Mouse (Mus musculus) thymus, postnatal 36 days (tissue): ENCODE results near the gene Exph5.

Experiments
- DNase-seq, 2 experiments: peaks; one replicate each; pipeline ENCODE4 v3.0.0; 2022; ENCODE audit warnings: mixed read lengths in 2 of 2

Exph5 gene

DNA sequence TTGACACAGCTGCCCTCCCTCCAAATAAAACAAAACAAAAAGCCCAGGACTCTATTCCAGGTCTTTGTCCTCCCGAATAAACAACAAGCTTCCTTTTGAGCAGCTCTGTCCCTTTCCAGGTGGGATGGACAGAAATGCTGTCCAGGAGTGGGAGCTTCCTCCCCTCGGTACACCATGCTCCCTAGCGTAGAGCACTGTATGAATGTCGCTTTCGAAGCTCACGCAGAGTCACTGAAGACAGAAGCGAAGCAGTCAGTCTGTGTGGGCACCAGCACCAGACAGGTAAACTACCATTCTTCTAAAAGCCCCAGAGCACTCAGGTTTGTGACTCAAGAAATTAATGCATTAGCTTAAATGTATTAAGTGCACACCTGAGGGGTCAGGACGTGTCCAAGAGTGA, 20.2 kb downstream of the Exph5 start:
- no peak for DNase-seq

DNA sequence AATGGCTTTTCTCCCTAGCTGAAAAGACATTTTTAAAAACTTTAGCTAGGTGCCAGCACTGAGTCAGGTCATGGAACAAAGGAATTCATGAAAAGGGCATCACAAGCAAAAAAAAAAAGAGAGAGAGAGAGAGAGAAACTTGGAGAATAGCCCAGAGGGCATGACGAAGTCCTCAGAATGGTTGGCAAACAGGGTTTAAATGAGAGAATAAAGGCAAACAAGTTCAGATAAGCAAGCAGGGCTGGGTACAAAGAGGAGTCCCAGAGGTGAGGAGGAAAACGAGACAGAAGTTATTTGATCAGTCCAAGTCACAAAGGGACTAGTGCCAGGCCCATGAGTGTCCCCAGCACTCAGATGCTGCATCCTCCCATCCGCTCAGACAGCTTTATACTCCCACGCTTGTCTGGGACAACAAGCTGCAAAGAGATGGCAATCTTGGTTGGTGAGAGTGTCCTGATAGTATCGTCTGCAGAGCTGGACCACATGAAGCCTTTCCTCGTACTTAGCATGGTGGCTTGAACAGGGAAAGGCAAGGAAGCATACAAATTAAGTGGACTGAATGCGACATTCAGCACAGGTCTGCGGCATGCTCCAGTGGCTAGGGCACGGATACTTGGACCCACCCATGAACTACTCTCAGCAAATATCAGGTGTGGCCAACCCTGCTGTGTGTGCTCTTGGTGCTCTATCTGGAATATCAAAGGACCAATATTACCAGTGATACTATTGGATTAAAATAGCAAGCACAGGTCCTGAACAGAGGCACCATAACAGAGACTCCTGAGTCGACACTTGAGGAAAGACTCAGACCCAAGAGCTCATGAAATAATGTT, 22.2 kb downstream of the Exph5 start:
- DNase-seq: no peak

DNA sequence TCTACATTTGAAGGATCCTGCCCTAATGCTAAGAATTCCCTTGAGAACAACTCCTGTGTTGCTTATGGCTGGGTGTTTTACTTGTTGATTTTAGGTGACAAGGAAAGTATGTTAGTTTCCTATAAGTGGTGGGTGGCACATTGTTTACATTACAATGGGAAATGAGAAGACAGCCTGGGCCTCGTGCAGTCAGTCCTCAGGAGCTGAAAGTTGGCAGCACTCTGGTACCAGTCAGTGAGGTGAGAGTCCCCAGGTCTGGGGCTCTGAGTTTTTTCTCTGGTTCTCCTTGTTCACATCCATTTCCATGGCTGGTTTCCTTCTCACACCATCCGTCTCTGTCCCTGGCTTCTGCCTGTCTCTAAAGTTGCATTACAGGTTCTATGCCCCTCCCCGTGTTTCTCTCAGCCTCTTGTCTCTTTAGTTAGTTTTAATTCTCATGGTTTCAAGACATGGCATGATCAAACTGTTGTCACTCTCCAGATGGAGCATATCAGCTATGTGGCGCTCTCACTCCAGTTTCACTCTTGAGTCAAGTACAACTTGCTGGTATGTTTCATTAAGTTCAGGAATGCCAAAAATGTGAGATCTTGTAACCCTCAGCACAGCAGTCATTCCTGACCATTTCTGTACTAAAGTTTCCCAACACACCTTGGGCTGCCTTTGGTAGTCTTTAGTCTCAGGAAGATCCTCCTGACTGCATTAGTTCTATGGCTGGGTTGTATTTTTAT, 24.1 kb downstream of the Exph5 start:
- no peak for DNase-seq

DNA sequence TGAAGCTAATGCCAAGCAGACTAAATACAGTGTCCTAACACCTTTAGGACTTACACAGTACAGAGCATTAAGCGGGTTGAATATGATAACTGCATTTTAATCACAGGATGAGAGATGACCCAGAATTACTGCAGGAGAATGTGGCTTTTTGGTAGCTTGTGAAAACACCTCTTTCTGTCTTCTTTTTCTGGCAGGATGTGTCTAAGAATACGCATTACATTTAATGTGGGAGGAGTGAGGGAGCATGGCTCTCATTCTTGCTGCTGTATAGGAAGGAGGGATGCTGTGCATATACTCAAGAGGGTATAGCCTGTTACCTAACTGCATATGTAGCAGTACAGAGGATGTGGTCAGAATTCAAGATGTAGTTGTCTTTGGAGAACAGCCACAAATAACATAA, 26.7 kb downstream of the Exph5 start:
- no peak for DNase-seq

DNA sequence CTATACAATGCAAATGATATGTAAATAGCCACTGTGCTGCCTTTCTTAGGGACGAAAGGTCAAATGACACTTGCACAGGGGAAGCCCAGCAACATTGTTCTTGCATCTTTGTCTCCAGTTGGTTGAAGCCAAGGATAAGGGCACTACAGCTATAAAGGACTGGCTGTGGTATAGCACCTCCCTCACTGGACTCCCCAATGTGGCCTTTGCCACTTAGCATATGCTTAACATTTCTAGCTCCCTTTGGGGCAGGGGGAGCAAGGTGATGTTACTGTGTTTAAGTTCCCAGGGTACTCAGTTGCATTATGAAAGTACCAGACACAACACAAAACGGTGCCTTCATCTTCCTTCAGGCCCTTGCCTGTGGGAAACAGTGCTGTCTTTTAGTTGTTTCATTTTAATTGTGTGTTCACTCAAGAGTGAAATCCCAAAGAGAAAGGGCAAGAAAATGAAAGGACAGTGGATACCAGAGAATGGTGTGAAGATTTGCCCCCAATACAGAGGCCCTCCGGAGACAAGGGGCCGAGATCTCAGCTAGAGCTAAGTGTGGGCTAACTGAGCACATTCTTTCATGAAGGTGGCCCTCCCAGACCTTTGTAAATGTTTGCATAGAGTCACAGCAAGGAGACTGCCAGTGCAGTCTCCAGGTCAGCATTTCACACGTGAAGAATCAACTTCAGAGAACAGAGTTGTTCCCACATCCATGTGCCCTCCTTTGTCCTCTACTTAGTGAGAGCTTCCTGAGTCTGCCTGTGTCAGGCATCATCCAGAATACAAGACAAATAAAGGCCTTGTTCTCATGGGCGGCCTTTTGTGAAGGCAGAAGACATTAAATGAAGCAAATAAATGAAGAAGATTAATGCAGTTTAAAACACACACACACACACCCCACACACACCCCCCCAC, 28.1 kb downstream of the Exph5 start:
- no peak for DNase-seq

DNA sequence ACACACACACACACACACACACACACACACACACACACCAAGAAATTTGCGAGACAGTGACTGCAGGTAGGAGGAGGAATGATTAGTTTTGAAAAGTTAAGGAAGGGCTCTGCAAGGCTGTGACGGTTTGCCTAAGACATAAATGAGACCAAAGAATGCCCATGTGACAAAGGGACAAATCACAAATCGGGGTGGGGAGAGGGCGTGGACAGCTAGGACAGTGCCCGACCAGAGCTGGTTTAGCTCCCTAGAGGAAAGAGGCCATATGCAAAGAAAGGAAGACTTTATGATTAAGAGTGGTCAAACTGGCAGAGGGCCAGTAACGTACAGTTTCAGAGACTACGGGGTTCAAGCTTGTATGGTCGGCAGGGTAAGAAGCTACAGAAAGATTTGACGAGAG, 28.8 kb downstream of the Exph5 start:
- DNase-seq: no peak

DNA sequence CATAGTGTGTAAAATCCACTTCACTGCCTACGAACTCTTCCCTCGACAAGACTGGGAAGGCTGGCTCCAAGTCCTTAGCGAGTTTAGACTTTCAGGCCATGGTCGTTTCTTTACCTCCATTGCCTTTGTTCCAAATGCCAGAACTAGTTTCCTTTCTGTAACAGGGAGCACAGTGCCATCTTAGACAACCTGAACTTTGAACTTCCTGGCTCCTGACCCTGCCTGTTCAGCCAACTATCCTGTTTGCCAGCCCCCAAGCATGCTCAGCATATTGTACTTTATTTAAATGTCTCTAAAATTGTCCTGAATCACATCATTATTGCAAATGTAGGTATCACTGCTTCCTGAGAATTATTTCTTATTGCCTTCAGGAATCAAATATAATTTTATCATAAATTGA, 32.0 kb downstream of the Exph5 start:
- DNase-seq: no peak

DNA sequence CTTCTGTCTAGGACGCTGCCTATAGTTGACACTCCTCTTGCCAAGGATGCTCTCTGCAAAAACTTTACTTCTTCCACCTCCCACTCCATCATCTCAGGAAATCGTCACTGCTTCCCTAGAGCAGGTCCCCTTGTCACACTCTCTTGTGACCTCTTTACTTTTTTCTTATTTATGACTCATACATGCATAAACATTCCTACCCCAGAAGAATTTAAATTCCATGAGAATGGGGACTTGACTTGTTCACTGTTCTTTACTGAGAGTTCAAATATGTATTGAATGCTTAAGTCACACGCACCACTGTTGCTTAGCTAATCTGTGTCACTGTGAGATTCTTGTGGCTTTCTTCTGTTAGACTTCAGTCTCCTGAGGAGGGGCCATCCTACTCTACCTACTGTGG, 33.7 kb downstream of the Exph5 start:
- no peak for DNase-seq

DNA sequence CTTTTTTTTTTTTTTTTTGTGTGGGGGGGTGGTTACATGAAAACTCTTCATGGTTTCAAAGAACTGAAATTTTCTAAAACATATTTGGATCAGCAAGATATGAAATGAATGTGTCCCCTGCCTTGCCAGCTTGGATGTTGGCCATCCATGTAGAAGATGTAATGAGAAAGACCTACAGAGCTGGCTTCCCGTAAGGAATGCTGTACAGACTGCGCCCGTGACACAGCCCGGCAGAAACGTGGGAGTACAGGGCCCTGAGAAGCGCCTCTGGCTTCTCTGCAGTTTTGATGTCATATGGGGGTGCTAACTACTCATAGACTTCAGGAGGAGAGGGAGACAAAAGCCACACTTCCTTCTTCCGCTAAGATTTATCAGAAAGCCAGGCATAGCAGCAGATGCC, 38.1 kb downstream of the Exph5 start:
- no peak for DNase-seq

DNA sequence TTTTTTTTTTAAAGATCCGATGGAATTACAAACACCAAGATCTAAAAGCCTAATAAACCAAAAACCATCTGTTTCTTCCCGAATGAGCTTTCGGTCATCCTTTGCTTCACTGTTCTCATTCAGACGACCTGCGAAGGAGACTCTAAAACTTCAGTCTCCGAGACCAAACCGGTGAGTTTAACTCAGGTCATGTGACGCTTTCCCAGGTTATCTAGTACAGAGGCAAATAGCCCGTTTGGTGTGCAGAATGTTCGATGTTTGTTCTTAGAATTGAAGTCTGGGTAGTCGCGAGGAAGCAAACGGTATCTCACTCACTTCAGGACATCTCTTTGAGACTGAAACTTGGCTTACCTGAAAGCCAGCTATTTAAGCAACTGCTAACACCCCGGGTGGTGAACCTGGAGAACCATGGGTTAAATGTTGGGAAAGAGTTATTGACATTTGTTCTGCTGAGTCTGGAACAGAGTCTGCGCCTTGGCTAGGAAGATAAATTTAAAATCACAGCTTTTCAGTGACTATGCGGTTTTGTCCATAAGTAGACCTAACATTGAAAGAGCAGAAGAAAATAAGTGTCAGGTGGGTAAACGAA, 39.0 kb downstream of the Exph5 start:
- DNase-seq: no peak

DNA sequence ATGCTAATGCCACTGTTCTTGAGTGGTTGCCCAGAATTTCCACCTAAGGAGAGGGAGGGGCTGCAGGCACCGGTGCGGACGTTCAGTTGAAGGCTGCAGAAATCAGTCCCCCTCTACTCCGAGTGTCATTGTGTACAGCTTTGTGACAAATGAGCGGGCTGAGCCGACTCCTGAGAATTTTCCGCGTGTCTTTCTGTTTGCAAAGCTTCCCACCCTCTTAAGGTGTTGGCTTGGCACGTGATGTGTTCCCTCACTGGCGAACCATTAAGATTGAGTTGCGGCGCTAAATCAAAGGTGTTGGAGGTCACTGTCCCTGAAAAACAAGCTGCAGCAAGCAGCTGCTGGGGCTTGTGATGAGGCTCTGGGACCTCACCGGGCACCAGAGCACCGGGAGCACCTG, 39.5 kb downstream of the Exph5 start:
- no peak for DNase-seq

DNA sequence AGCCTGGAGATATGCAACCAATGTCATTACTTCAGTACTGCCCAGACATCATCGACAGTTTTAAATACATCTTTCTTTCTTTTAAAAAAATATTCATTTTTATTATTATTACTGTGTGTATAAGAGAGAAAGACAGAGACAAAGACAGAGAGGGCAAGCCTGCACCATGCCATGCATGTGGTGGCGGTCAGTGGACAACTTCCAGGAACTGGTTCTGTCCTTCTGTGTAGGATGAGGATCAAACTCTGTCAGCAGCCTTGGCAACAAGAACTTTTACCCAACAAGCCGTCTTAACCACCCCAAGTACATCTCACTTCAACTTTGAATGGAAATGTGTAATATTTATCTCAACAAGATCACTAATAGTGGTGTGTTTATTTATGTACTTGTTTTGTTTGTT, 40.5 kb downstream of the Exph5 start:
- no peak for DNase-seq

DNA sequence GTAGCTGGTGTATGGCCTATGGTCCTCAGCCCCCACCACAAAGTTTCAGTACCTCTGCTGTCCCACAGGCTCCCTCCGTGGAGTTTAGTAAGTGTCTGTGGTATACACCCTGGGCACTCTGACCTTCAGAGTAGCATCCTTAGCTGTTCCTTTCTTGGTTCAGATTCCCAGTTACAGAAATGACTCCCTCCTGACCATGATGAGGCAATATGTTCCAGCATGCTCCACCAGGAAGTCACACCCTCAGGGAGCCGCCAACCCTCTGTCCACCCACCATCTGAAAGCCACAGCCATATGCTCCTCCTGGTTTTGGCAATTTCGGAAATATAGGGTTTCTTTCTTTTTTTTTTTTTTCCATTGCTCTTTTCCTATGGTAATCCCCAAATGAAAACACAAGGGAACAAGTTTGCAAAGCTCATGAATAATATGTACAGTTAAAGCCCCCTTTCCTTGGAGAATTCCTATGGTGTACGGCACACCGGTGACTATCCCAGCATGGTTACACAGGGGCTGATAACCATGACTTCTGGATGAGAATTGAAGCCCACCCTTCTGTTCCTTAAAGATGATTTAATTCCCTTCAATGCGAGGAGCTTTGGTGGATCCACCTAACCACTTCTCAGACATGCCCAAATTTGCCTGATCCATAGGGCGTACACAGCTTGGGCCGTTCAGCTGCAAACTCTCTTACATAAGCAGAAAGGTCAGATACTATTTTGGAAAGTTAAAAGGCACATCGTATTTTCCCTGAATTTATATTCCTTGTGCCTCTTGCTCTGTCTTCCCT, 43.4 kb downstream of the Exph5 start:
- DNase-seq: no peak

DNA sequence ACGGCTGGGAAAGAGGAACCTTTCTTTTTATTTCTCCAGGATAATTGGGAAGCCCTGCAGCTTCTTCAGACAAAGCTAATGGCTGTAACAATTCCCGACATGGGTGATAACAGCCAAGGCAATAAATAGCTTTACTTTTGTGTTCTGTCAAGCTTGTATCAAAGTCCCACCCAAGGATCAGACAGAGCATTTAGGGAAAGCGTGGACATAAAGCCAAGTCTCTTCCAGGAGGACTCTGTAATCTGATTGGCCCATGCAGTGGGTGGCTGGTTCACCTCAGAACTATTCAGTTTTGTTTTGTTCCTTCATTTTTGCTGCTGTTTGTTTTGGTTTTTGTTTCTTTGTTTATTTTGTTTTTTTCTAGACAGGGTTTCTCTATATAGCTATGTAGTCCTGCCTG, 44.3 kb downstream of the Exph5 start:
- no peak for DNase-seq

DNA sequence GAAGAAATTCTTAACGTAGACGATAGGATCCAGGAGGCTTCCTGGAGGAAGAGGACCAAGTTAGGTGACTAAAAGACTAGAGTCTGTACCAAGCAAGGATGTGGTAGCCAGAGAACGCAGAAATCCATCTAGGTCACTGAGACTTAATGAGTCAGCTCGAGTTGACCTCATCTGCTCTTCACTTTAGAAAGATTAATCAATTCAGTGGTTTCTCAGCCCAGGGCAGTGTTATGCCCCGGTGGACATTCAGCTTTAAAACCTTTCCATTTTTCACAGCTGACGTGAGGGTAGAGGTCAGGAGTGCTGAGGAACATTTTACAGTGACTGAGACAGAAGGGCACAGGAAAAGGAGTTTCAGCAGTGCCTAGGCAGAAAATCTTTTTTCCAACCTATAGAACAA, 44.9 kb downstream of the Exph5 start:
- no peak for DNase-seq

DNA sequence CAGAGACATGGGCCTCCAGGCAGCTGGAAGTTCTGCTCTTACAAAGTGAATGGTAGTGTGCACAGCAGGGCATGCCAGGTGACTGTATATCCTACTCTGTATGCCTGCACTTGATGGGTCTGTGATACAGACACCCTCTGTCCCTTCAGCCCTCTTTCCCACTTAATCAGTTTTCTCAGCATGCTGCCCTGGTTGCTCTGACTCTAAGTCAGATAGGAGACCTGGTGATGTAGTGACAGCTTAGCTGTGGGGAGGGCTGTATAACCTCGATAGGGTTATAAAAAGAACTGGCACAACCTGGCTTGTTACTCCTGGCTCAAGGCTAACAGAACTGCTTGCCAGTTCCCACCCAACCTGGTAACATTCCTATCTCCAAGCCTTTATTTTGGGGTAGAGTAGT, 47.7 kb downstream of the Exph5 start:
- DNase-seq: no peak

DNA sequence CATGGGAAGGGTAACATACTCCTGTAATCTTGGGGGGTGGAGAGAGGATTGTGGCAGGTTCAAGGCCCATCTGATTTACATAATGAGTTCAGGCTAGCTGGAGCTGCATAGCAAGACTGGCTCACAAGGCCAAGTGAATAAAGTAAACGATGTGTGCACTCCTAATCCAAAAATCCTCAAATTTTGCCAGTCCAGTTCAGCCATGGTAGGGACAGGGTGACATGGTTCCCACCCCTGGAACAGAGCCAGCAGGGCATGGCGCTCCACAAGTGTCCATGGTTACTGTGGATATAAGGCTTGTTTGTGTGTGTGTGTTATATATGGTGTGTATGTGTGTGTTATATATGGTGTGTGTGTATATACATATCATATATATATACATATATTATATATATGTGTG, 48.9 kb downstream of the Exph5 start:
- no peak for DNase-seq

DNA sequence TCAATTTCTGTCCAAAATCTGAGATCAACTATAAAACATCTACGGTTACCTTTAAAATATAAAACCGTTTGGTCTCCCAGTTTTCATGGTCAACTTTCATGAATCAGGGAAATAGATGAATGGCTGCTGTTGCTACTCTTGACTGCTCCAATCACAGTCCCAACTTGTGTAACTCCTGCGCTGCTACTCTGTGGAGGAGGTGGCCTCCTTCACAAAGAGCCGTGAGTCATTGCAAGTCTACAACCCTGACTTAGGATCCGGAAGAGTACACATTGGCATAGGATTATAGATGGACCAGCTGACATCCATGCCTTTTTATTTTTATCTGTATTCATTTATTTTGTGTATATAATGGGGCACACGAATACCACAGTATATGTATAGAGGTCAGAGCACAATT, 50.4 kb downstream of the Exph5 start:
- no peak for DNase-seq

DNA sequence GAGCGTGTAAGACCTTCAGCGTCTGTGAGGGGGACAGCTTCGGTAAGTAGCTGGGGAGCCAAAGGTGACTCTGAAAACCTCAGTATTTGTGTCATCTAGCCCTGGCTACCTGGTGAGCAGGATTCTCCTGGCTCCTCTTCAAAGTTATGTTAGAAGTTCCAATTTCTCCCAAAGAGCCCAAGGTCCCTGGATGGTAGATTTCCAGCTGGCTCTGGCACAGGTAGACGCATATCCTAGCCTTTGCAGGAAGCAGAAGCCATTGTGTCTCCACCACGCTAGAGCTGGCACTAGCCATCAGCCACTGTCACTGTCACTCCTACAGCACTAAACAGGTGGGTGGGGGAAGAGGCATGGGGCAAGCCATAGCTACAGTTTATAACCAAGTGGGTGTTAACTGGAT, 51.7 kb downstream of the Exph5 start:
- DNase-seq: no peak

DNA sequence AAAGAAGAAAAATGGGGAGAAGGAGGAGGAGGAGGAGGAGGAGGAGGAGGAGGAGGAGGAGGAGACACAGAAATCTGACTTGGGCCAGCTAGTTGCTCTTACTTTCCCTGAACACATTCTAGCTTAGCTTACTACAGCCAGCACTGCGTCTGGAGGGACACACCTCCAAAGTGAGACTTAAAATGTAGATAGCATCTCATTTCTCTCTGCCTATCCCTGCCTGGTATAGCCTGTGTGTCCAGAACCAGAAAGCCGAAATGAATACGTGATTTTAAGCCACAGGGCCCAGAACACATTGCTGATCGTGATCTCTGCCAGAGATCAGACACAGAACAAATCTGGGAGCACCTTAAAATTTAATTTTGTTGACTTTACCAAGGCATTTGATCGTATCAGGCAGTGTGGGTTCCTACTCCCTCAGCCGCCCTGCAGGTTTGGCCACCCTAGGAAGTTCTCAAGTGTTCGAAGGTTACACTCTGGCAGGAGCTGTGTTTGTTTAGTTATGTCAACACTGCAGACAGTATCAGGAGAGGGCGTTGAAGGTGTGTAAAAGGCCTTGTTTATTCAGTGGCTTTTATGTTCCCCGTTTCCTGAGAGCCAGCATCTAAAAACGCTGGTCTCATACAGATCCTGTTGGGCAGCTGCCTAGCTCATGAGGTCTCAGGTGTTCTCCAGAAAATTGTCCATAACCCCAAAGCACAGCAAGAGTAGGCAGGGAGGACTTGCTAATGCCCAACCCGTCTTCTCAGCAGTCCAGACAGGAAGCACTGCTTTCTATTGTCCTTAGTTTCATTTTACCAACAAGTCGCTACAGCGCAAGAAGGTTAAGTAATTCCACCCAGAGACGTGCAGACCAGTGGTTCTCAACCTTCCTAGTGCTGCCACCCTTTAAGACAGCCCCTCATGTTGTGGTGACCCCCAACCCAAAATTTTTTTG, 55.0 kb downstream of the Exph5 start:
- DNase-seq: no peak

DNA sequence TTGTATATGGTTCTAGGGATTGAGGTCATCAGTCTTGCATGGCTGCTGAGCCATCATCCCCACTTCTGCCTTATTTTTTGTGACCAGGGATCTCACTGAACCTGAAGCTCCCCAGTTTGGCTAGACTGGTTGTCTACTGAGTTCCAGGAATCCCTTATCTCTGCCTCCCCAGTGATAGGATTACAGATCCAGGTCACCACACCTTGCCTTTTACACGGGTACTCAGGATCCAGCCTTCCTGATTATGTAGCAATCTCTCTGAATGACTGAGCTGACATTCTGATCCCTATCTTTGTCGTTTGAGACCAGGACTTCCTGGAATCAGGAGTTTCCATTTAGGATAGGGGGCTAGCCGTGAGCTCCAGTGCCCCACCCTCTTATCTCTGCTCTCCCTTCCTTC, 69.9 kb downstream of the Exph5 start:
- no peak for DNase-seq
